Mouse (Mus musculus) layer of hippocampus, postnatal 36 days (tissue): ENCODE data around the gene Ly6g6c. TPM values are rescaled to one million over a fixed set of nuclear protein-coding genes. Genes with fewer than 3 reads are reported as not detected.

Experiments used
- DNase-seq, 2 experiments: peaks; one replicate each; pipeline ENCODE4 v3.0.0; 2022
- total RNA-seq, 2 experiments: library from RNA; stranded (reverse); gene quantifications; 2 replicates each; pipeline ENCODE4 v1.2.3; 2021

Ly6g6c gene
- total RNA-seq, 2 experiments from 2014 or later = not detected

GRCm38 (mm10) chr17:35057090-35057489 is 8.1 kb upstream of the Ly6g6c start:
- no peak for DNase-seq

GRCm38 (mm10) chr17:35058316-35058715 is 6.9 kb upstream of the Ly6g6c start:
- DNase-seq = no peak

GRCm38 (mm10) chr17:35058911-35059892 is 6.0 kb upstream of the Ly6g6c start, which contains the start of gene Ddah2:
TSS of gene Ddah2 (plus strand) at chr17:35059035.
- peak; percentile 67 to 78 for DNase-seq

GRCm38 (mm10) chr17:35060071-35060470 is 5.1 kb upstream of the Ly6g6c start:
- DNase-seq = no peak

GRCm38 (mm10) chr17:35060737-35061297 is 4.4 kb upstream of the Ly6g6c start:
- no peak for DNase-seq

DNA sequence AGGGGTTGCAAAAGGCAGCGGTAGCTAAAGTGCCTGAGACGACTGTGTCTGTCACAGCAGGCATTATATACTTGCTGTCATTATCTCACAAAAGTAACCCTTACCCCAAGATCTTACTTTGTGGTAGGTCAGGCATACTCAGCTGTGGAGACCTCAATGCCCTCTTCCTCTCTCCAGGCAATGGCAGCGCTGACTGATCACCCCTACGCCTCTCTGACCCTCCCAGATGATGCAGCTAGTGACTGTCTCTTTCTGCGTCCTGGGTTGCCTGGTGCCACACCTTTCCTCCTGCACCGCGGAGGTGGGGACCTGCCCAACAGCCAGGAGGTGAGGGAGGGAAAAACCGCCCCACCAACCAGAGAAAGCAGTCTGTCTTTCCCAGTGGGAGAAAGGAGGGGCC is 3.9 kb upstream of the Ly6g6c start:
- DNase-seq = no peak

DNA sequence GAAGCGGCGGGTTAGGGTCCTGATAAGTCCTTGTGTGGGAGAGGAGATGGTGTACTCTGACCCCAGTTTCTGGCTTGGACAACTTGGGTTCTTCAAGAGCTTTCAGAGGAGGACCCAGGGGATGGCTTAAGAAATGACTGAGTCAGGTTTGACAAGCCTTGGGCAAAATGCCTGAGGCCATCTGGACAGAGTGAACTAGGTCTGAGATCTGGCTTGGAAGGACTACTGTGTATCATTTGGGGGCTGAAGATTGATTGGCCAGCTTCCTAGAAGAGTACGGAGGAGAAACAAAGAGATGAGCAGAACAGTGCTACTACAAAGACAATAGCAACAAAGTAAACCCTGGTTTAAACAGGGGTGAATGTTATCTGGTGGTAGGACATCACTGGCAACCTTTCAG is 1.7 kb upstream of the Ly6g6c start:
- no peak for DNase-seq

GRCm38 (mm10) chr17:35064378-35064877 is 760 bp upstream of the Ly6g6c start:
- DNase-seq = no peak

- no peak for DNase-seq
These were observed 896 bp downstream of the Ly6g6c start, which contains the start of gene Mpig6b for GRCm38 (mm10) chr17:35066084-35066483. TSS of gene Mpig6b (minus strand) at chr17:35066184.

GRCm38 (mm10) chr17:35068213-35068914 is 3.2 kb downstream of the Ly6g6c start:
- no peak for DNase-seq

DNA sequence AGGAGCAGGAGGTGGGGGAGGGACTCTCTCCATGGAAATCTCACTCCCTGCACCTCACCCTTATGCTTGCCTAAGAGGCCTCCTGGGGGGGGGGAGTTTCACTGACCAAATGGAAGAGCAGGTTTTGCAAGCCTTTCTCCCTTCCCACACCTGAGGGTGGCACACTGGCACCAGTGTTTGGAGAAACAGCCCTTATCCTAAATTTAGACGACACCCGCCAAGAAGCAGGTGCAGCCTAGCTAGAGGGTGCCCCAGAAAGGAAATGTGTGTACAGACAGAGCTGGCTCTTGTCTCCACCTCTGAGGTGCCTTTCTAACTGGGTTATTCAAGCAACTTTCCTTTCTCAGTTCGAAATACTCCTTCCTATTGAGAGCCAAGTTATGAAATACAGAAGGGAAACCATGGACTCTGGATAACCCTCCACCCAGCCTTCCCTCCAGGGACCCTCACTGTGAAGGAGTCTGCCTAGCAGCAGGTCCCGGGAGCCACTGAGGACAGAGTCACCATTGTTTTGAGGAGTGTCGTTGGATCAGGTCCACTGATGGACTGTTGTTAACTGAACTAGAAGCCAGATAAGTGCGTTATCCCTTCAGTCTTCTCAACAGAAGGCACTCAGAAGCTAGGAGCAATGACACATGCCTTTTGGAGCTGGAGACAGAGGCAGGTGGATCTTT is 5.5 kb downstream of the Ly6g6c start:
- DNase-seq = no peak

DNA sequence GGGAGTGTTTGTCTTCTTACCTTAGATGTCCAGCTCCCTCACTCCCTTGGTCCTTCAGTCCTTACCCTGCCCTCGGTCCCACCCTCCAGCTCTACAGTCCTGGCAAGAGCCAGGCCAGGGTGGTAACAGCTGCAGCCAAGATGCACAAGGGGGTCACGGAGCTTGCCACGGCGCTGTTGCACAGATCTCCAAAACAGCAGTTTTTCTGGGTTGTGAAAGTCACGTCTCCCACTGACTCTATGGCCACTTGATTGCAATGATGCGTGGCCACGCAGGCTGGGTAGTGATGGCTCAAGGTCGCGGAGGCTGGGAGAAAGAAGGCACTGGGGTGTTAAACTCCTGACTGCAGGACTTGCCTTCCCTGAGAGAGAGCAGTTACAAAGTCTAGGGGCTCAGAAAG is 6.3 kb downstream of the Ly6g6c start:
- no peak for DNase-seq

DNA sequence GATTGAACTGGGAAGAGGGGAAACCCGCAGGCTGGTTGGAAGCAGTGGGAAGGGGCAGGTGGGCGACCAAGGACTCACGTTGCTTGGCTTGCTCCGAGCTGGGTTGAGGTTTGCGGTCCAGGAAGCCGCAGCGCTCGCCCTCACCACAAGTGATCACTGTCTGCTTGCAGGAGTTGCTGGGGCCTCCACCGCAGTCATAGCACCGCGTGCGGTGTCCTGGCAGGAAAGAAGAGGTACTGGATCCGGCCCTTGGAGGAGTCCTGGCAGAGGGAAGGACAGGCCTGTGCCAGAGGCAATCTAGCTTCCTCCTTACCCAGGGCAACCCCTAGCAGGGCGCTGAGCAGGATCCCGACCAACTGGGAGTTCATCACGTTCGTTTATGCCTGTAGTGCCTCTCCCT is 8.9 kb downstream of the Ly6g6c start:
- DNase-seq = no peak

GRCm38 (mm10) chr17:35076507-35077176 is 11.5 kb downstream of the Ly6g6c start, which contains the start of gene Ly6g6e:
TSS of gene Ly6g6e (plus strand) at chr17:35076902.
- DNase-seq = no peak

GRCm38 (mm10) chr17:35077285-35077684 is 12.1 kb downstream of the Ly6g6c start:
- DNase-seq = no peak

DNA sequence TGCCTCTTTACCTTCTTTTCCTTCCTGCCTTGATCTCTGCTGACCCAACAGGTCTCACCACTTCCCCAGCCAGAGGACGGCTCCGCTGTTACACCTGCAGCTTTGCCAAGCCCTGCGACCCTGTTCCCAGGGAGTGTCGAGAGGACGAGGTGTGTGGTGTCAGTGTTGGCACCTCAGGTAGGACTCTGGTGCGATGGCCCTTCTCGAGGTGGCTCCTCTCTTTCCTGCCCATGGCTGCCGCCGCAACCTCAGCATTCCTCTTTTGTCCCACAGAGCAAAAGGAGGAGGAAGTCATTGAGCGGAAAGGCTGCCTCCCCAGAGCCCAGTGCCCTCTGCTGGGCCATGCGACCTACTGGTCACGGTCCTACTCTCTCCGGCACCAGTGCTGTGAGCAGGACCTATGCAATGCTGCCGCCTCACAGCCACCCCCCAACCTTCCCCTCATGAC is 12.6 kb downstream of the Ly6g6c start, which contains the start of gene Ly6g6d:
Gene Ly6g6d, minus strand, starts transcription at position 280 of the 448 bp plus-strand sequence.
- no peak for DNase-seq

DNA sequence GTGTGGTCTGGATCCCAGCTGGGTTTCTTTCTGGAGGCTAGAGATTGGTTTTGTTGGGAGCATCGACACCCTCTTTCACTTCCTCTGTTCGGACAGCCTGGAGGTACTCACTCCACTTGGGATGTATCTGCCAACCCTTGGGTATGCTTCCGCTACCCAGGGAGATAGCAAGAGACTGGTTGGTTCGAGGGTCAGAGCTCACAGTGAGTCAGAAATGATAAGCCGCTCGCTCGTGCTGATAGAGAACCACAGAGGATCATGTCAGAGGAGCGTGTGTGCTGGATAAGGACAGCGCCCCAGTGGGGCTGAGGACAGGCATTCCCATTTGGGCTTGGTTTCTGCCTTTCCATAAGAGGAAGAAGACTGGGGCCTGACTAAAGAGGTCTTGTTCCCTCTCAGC is 14.6 kb downstream of the Ly6g6c start:
- DNase-seq = no peak

GRCm38 (mm10) chr17:35080248-35080647 is 15.1 kb downstream of the Ly6g6c start:
- DNase-seq = no peak

DNA sequence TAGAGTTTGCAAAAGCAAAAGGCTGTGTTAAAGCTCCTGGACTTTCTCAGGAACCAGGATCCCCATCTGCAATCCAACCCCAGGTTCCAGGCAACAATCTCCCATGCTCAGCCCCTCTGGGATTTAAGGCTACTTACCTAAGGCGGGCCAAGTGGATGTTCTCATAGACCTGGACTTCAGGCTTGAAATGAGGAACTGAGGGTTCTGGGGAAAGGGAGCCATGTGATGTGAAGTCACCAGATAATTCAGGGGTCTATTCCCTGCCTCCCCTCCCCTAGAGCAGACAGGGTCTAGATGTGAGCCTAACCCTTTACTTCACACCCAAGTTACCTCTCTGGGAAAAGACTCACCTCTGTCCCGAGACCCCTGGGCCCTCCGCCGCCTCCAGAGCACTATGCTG is 15.5 kb downstream of the Ly6g6c start:
- DNase-seq = no peak

- DNase-seq = no peak
These were observed 17.8 kb downstream of the Ly6g6c start for GRCm38 (mm10) chr17:35082841-35083576.
